Mouse (Mus musculus) left cerebral cortex, adult 18-20 months (tissue): ENCODE measurements around the gene Lin52. TPM values are rescaled to one million over a fixed set of nuclear protein-coding genes. Genes with fewer than 3 reads are reported as not detected.
"Not testable (repeated sequence)": the region's sequence is repeated elsewhere in the genome, so short reads cannot be mapped to it uniquely, and the experiment has no call there.

Source experiments
- DNase-seq, 2 experiments: peaks; one replicate each; pipeline ENCODE4 v3.0.0; 2021 to 2022; ENCODE audit warnings: low spot score in 2 of 2, mixed read lengths in 1 of 2
- total RNA-seq, 2 experiments: library from RNA; stranded (reverse); gene quantifications; 2 replicates each; pipeline ENCODE4 v1.2.3; 2021

Lin52 gene
- total RNA-seq, 2 experiments from 2014 or later: 25.2 to 25.7 TPM

DNA sequence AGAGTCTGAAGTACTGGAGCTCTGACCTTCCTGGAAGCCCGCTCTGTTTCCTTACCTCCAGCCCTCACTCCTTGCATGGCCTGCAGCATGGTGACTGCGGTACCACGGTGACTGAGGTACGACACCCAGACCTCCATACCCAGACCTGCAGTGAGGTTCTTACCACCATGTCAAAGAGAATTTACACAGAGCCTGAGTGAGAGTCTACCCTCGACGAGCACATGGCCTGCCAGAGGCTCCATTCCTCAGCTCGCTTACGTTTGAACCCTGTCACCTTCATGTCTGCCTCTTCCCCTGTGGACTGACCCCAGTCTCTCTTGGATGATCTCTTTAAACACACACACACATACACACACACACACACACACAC, 81.6 kb downstream of the Lin52 start:
- no peak for DNase-seq

DNA sequence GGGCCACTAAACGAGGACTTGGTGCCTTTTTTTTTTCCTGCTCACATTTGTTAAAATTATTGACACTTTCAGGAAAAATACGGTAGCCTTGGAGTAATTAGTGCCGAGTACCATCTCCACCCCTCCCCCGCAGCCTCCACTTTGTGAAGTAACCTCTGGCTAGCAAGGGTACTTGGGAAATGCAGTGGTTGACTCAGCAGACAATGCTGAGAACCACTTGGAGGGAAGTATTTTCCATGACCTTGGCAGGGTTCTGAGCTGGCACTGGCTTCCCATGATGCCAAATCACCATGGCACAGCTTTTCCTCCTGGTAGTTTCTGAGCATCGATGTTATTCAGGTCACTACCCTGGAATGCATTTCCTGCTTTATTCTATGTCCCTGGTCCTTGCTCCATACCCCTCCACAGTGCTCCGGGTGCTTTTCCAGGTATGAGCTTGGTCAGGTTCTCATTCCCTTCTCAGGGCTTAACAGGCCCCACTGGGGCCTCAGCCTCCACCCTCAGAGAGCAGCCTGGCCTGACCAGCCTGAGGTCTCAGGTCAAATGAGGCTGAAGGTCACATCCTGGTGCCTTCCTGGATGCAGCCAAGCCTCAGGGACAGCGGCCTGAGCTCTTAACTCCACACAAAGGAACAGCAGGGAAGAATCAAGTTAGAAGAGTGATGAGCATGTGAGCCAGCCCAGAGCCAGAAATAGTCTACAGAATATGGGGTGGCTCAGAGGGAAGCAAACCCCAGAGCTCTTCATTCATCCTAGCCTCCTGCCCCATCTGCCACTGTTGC, 82.7 kb downstream of the Lin52 start:
- no peak for DNase-seq

DNA sequence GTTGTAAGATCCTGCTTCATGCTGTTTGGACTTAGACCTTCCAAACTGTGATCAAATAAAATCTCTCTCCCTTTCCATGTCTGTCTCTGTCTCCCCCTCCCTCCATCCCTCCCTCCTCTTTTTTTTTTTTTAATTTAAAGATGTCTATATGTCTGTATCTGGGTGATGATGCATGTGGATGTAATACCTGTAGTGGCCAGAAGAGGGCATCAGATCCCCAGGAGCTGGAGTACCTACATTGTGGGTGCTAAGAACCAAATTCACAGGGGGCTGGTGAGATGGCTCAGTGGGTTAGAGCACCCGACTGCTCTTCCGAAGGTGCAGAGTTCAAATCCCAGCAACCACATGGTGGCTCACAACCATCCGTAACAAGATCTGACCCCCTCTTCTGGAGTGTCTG, 88.3 kb downstream of the Lin52 start:
- not testable (repeated sequence) for DNase-seq

DNA sequence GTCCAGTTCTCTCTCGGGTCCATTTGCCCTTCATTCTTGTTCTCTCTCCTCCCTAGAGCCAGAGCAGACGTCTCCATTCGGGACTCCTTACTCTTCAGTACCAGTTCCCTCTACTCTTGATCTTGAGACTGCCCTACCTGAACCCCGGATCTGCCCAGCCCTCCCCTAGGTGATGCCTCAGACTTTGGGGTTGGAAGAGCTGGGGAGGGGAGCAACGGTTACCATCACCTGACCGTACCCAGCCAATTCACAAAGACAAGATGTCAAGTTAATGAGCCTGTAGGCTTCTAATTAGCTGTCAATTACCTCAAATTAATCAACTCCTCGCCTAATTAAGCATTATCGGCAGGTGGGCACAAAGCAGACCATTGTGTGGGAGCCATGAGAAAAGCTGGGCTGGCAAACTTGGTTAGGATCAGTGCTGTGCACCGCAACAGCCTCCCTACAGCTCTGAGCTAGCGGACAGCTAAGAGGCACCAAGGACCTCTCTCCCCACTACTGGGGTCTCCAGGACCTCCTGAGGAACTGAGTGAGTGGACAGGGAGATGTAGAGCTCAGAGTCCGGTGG, 90.3 kb downstream of the Lin52 start:
- DNase-seq: no peak

DNA sequence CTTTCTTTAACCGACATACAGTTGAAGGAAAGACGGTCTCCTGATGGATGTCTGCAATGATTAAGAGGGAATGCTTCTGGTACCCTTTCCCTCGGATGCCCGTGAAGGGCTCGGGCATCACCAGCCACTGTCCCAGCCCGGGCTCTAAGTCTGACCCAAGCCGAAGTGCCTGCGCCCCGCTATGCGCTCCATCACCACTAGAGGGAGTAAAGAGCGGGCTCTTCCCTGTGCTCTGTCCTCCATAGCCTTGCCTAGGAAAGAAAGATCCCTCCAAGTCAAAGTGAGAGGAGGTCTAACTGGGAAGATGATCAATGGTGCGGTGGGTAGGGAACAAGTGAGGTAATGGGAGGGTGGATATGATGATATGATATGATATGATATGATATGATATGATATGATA, 94.8 kb downstream of the Lin52 start:
- DNase-seq: peak; percentile 53 to 69

DNA sequence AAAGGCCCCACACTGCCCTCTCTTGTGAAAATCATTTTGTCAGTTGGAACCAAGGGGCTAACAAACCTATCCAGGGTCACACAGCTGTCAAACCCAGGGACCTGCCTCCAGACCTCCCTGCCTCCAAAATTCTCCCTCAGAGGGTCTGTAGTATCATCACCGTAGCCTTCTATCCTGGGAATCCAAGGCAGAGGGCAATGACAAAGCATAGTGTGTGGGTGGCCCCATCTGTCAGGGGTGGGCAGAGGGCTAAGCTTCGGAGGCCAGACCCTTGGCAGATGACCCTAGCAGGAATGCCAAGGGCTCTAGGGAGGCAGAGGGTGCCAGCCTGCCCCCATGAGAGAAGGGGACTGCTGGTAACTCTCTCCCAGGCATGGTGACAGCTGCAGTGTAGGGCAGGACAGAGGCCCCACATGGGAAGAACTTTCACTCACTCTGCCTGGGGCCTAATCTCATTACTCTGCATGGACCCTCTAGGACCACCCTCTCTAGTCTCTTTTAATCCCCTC, 95.4 kb downstream of the Lin52 start:
- DNase-seq: no peak

DNA sequence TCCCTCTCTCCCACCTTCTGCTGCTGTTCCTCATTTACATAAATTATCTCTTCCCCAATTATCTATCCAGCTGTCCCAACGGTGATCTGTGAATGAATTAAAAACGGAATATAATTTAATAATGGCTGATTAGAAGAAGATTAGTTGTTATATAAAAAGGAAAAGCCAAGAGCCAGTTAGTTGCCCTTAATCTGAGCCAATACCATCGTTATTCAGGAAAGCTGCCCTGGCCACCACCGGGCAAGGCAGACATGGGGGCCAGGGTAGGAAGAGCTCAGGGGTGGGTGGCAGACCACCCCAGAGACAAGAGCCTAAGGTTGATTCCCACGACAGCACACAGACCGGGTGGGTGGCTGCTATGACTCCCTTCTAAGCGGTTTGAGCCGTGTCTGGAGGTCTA, 97.0 kb downstream of the Lin52 start:
- no peak for DNase-seq

DNA sequence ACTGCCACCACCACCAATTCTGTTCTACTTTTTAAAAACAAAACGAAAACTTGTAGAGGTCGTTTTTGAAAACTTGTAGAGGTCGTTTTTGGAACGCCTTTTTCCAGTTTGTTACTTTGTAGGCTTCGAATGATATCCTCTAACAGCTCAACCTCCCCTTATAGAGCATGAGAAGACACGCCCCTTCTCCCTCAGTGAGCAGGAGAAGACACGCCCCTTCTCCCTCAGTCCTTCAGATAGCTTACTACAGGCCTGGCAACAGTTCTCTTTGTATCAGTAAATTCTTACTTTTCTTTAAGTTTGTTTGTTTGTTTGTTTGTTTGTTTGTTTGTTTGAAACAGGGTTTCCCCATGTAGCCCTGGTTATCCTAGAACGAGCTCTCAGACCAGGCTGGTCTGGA, 104.0 kb downstream of the Lin52 start:
- no peak for DNase-seq

DNA sequence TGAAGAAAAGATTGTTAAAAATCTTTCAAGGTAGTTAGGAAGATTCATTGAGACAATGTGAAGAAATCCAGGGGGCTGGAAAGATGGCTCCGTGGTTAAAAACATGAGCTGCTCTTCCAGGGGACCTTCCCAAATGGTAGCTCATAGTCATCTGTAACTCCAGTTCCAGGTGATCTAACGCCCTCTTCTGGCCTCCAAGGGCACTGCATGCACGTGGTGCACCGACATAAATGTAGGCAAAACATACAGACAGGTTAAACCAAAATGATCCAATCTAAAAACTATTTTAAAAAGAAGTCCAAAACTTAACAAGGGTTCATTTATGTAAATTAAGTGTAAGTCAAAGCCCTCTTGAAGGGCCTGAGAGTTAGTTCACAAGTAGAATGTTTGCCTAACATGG, 111.3 kb downstream of the Lin52 start:
- no peak for DNase-seq

DNA sequence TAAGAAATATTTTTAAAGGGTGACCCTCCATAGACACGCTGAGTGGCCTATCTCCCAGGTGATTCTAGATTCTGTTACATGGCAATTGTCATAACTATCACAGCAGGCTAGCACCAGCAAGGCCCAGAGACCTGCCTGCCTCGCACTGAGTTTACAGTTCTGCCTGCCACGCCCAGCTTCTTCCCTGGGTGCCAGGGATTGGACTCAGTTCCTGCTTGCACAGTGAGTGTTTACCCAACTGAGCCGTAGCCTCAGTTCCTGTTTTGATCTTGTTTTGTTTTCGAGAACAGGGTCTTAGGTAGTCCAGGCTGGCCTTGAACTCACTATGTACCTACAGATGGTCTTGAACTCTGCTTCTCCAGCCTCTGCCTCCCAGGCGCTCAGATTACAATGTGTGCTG, 116.4 kb downstream of the Lin52 start:
- no peak for DNase-seq

DNA sequence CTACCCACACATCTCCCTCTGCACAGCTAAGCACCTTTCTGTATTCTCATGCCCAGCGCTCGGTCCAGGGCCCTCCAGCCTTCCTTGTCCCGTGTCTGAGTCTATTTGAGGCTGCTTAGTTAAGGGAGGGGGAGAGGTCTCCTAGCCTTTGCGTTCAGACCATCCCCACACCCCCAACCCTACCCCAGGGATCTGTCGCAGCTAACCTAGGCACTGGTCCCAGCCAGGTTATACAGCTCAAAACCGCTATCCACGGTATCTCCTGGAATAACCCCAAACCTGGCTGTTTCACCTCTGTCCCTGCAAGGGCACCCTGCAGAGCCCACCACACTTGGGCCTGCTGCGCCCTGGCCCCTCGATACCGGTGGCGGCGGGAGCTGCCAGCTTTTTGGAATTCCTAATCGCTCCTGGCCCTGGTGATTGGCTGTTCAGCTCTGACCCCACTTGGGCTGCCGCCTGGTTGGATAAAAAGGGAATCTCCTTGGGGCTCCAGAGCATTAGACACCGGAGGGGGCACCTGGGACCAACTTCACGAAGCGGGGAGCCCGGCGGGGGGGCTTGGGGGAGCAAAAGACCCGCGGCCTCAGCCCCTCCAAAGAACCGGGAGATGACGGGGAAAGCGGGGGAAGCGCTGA, 118.2 kb downstream of the Lin52 start, which contains the start of gene Vsx2:
Gene Vsx2, plus strand, starts transcription at position 427 of the 635 bp plus-strand sequence.
- no peak for DNase-seq

DNA sequence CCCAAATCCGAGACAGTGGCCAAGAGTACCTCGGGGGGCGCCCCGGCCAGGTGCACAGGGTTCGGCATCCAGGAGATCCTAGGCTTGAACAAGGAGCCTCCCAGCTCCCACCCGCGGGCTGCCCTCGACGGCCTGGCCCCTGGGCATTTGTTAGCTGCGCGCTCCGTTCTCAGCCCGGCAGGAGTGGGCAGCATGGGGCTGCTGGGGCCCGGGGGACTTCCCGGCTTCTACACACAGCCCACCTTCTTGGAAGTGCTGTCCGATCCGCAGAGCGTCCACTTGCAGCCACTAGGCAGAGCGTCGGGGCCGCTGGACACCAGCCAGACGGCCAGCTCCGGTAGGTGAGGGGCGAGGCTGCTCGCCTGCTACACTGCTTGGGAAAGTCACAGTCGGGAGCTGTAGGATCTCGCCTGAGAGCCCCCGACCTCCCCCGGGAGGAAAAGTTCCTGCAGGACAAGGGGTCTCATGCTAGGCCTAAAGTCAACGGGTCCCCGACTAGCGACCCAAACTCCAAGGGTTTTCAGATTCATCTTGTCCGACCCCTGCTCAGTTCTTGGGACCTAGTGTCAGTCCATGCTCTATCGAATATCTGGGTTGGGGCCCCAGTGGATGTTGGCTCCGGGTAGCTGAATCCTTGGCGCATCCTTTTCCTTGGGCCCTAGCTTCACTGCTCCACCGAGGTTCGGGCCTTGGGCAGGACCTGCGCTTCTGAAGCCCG, 118.9 kb downstream of the Lin52 start:
- DNase-seq: no peak

DNA sequence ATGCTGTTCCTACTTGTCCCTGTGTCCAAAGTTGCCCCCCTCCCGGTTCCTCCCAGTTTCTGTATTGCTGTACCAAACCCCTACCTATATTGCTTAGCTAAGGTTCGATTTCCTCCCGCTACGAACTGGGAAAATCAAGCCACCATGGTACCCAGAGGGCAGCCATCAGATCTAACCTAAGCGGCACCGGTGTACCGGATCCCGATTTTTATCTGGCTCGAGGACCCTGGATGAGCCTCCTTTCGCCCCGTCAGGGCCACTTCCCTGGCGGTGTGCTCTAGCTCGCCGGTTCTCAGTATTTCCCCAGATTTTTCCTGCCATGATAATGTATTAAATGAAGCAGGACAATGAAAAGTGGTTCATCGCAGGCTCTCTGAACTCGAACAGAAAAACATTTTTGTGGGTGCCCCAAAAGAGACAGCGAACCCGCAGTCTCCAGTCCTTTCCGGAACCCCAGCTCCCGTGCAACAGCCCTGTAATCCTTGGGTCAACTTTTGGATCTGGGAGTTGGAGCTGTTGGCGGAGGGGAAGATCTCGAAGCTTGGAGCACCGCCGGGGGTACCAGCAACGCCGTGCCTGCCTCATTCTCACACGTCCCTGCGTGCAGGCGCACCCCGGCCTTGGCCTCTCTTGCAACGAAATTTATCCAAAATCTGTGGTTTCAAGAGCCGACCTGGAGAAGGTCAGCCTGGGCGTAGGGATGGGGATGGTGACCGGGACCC, 119.6 kb downstream of the Lin52 start:
- DNase-seq: no peak

DNA sequence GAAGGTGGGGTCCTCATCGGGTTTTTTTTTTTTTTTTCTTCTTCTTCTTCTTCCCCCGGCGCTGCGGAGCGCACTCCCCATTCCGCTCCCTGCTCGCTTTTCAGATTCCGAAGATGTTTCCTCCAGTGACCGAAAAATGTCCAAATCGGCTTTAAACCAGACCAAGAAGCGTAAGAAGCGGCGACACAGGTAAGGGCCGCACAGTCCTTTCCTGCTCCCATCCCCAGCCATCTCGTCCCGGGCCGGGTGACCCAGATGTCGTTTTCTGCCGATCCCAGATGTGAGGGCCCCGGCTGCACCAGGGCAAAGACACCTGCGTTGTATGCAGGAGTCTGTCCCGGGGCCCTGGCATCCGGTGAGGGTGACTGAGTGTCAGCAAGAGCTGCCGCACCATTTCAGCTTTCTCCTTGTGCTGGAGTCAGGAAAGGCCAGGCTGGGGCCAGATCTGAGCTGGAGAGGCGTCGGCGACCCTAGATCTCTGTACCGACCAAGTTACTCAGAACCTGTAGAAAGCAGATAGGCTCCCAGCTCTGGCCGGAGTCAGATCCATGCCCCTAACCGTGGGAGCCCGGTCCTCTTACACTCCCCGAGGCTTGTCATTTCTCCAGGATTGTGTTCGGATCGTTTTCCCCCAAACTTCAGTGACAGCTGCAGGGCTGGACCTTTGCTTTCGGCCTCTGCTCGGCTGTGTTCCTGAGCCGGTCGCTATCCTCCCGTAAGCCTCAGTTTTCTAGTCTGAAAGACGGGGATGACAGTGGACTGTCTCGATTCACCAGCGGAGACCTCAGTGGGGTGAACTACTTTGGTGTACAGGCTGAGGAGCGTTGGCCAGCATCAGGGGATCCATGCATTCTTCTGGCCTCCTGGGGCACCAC, 120.5 kb downstream of the Lin52 start:
- DNase-seq: no peak

DNA sequence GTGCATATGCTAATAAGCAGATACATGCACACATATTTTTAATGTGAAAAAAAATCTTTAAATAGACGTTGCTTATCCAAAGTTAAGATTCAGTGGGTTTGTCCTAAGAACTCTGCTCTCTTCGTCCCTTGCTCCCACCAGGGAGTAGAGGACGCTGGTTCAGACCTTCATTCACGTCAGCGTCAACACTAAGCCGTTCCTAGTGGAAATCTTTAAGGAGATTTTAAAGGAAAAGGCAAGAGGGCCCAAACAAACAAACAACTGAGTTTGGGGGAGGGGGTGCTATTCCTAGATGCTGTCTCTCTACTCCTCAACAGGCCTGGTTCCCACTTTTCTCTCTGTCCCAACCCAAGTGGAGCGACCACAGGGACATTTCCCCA, 121.1 kb downstream of the Lin52 start:
- DNase-seq: no peak

DNA sequence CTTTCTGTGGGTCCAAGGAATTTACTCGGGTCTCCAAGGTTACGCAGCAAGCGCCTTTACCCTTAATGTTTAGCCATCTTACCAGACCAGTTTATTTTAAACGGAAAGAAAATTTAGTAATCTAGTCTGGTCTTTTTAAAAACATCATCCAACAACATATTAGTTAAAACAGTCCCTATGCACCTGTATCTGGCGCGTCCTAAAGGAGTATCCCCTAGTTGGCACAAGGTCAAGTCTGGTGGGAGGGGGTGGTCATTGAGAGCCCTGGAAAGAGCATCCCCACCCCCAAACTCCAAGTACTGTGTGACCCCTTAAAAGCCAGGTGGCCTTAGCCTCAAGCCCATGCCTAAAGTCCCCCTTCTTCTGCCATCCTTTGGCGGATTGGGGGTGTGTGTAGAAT, 121.9 kb downstream of the Lin52 start:
- DNase-seq: no peak

DNA sequence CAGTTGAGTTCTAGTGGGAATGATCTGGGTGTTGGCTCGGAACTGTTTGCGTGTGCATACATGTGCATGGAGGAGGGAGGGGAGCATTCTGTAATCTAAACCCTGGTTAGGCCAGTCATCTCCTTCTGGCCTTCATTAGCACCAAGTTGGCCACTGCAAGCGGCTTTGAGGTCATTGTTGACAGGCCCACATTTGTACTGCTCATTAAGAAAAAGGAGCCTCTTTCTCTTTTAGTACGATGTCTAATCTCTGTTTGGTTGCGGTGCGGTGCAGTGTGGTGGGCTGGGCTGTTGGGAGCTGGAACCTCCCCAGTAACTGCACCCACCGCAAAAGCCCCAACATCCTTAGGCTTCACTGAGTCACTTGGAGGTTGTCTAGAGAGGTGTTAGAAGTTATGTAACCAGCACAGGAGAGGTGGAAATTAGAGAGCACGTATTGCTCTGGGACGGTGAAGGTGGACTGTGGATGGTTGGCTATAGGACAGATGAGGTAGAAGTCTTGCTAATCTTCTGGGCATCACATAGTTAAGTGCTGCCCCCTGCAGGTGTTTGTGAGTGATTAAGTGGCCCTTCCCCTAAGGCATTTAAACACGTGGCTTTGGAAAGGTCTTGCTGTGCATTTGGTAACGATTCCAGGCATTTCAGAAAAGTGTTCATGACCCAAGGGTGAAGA, 126.7 kb downstream of the Lin52 start:
- DNase-seq: no peak

DNA sequence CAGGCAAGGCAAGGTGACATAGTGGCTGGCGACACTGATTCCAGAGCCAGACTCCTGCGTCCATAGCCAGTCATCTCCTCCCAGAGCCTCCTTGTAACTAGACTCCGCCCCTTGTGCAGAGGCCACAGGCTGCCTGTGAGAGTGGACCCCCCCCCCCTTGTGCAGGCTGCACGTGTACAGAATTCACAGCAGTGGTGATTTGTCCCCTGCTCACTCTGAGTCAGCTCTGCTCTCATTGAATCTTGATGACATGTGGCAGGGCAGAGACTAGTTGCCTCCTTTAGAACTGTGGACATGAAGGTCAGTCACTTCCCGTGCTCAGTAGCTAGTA, 127.2 kb downstream of the Lin52 start:
- DNase-seq: no peak

DNA sequence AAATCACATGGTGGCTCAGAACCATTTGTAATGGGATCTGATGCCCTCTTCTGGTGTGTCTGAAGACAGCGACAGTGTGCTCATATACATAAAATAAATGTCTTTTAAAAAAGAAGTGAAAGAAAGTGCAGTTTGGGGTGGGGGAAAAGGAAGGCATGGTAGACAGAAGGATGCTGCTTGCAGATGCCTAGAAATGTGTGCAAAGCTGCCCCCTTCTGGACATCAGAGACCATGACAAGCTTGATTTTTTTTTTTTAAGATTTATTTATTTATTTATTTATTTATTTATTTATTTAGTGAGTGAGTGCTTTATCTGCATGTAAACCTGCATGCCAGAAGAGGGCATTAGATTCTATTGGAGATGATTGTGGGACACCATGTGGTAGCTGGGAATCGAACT, 130.1 kb downstream of the Lin52 start:
- no peak for DNase-seq
